Mouse (Mus musculus) midbrain, postnatal 0 days (tissue): ENCODE measurements around the gene Uox. TPM values are rescaled to one million over a fixed set of nuclear protein-coding genes. Genes with fewer than 3 reads are reported as not detected.

ENCODE experiments used
- ATAC-seq: fragments of 200-750 bp; cut with Nextera tagmentation; 2 replicates; pipeline ENCODE4 v1.8.0; 2017; ENCODE audit warnings: moderate number of reproducible peaks, mild to moderate bottlenecking, moderate TSS enrichment, moderate library complexity; ENCODE audit not compliant: low FRiP score
- DNase-seq: peaks from one replicate; pipeline ENCODE4 v3.0.0-alpha.2; 2015; ENCODE audit warnings: low spot score
- H3K27ac ChIP-seq: fragments of 300-500 bp; sonication (generic); 2 replicates; pipeline ENCODE4 v1.5.1; 2014; ENCODE audit warnings: low read depth, mild to moderate bottlenecking, low read length, mixed read lengths
- H3K27me3 ChIP-seq: fragments of 300-500 bp; sonication (generic); 2 replicates; pipeline ENCODE4 v1.6.1; 2014; ENCODE audit warnings: low read length, control low read depth, mixed read lengths; ENCODE audit not compliant: insufficient read depth
- H3K36me3 ChIP-seq: fragments of 300-500 bp; sonication (generic); 2 replicates; pipeline ENCODE4 v1.6.1; 2014; ENCODE audit warnings: low read length, control low read depth, mixed read lengths; ENCODE audit not compliant: insufficient read depth
- H3K4me1 ChIP-seq: fragments of 300-500 bp; sonication (generic); 2 replicates; pipeline ENCODE4 v1.6.1; 2014; ENCODE audit warnings: mild to moderate bottlenecking, control low read depth, antibody characterized with exemption, low read length, mixed read lengths; ENCODE audit not compliant: insufficient read depth
- H3K4me2 ChIP-seq: fragments of 300-500 bp; sonication (generic); 2 replicates; pipeline ENCODE4 v1.6.1; 2014; ENCODE audit warnings: low read depth, mild to moderate bottlenecking, low read length, mixed read lengths; ENCODE audit not compliant: poor library complexity, severe bottlenecking
- H3K4me3 ChIP-seq: fragments of 300-500 bp; sonication (generic); 2 replicates; pipeline ENCODE4 v1.5.1; 2014; ENCODE audit warnings: low read depth, mild to moderate bottlenecking, low read length, moderate library complexity
- H3K9ac ChIP-seq: fragments of 300-500 bp; sonication (generic); replicated peaks from 2 replicates; pipeline ENCODE4 v1.6.1; 2014; ENCODE audit warnings: mild to moderate bottlenecking, low read length, moderate library complexity, mixed read lengths; ENCODE audit not compliant: poor library complexity, severe bottlenecking
- H3K9me3 ChIP-seq: fragments of 300-500 bp; sonication (generic); 2 replicates; pipeline ENCODE4 v1.6.1; 2016; ENCODE audit warnings: low read length, control low read depth
- CTCF ChIP-seq: IDR thresholded peaks from 2 replicates; pipeline ENCODE4 v1.5.1; 2016; ENCODE audit warnings: antibody characterized with exemption, mild to moderate bottlenecking
- WGBS: fragments of 180-500 bp; shearing (Covaris S2); extraction: QIAGEN DNeasy Blood & Tissue Kit; methylation state at CpG from one replicate; pipeline ENCODE4 v1.1.7; 2014; 5-methylcytosine and 5-hydroxymethylcytosine counted together
- polyA plus RNA-seq: library from polyadenylated mRNA; unstranded; fragments of >200 nt; fragmentation: Nextera tagmentation; extraction: Ambion mirVana; gene quantifications from 2 replicates; pipeline ENCODE4 v1.2.1, GENCODE M21; 2015
- total RNA-seq: library from RNA; depleted of rRNA; stranded (reverse); fragments of >200 nt; gene quantifications from 2 replicates; pipeline ENCODE4 v1.2.3, GENCODE M21; 2014; rRNA removed

Uox gene
- total and polyA plus RNA-seq, 2 experiments from 2014 or later, result 0.30 TPM; not detected in 1

GRCm38 (mm10) chr3:146671121-146671520 lies 100.9 kb downstream of the Uox start:
- Histone ChIP-seq H3K9me3 (no peaks in the 10 kb centered on the region), H3K4me1 (no peaks in the 10 kb centered on the region), H3K4me2 (no peak overlapping the region), H3K4me3 (no peak overlapping the region), H3K27ac (no peak overlapping the region), H3K9ac (no peak overlapping the region), H3K27me3 (no peaks in the 10 kb centered on the region), H3K36me3 (no peaks in the 10 kb centered on the region)
- 63% methylated on average over 2 of the region's 2 CpGs for WGBS
- no peak for DNase-seq
- ATAC-seq, result no peak
- no peak for TF ChIP-seq CTCF

DNA sequence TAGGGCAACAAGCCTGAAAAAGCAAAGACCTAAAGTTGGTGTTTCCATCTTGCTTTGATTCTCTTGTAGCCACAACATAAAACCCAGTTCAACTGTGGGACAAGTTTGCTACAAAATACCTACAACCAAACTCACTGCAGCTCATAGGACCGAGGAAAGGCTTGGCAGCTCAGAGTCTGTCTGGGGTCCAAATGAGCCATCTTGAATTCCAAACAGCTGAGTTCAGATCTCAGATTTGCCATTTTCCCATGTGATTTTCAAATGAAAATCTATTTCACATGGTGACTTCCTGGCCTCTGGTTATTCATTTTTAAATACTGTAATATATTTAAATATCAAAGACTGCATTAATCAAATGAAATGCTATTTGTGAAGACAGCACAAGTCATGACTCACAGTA lies 104.9 kb downstream of the Uox start:
- Histone ChIP-seq H3K9me3 (no peaks in the 10 kb centered on the region), H3K27me3 (no peaks in the 10 kb centered on the region), H3K4me2 (no peak overlapping the region), H3K4me1 (no peaks in the 10 kb centered on the region), H3K27ac (no peak overlapping the region), H3K9ac (no peak overlapping the region), H3K36me3 (no peaks in the 10 kb centered on the region), H3K4me3 (no peak overlapping the region)
- no peak for TF ChIP-seq CTCF
- DNase-seq, result no peak
- no peak for ATAC-seq
- WGBS, result 100% methylated on average over 1 of the region's 1 CpGs

DNA sequence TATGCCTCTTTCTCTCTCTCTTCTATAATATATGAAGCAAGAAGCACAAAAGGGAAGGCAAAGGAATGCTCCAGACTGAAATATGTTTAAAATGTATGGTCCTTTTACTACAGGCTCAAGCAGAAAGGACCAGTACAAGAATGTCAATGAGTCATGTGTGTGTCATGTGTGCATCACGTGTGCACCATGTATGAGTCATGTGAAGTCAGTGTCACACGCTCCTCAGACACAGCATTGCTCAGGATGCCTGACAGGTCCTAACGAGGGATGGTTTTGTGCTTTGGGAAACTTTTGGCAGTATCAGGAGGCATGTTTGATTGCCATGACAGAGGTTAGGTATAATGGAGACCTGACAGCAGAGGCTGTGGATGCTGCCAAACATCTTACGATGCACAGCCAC lies 106.0 kb downstream of the Uox start:
- Histone ChIP-seq H3K27ac (no peak overlapping the region), H3K27me3 (no peaks in the 10 kb centered on the region), H3K36me3 (no peaks in the 10 kb centered on the region), H3K4me3 (no peak overlapping the region), H3K4me1 (no peaks in the 10 kb centered on the region), H3K4me2 (no peak overlapping the region), H3K9me3 (no peaks in the 10 kb centered on the region), H3K9ac (no peak overlapping the region)
- 94% methylated on average over 4 of the region's 4 CpGs for WGBS
- DNase-seq (no peak), ATAC-seq (no peak)
- no peak for TF ChIP-seq CTCF

- ATAC-seq (no peak), DNase-seq (no peak)
- H3K27me3 ChIP-seq, result no peaks in the 10 kb centered on the region
- no peaks in the 10 kb centered on the region for H3K9me3 ChIP-seq
- 94% methylated on average over 16 of the region's 16 CpGs for WGBS
- TF ChIP-seq CTCF, result no peak
- no peaks in the 10 kb centered on the region for H3K36me3 ChIP-seq
- no peak overlapping the region for H3K4me3 ChIP-seq
- no peak overlapping the region for H3K4me2 ChIP-seq
- H3K4me1 ChIP-seq, result no peaks in the 10 kb centered on the region
- H3K9ac ChIP-seq, result no peak overlapping the region
- no peak overlapping the region for H3K27ac ChIP-seq
Observed at GRCm38 (mm10) chr3:146679646-146680045, 109.4 kb downstream of the Uox start.

- H3K27ac ChIP-seq, result no peak overlapping the region
- H3K4me2 ChIP-seq, result no peak overlapping the region
- no peak for TF ChIP-seq CTCF
- no peaks in the 10 kb centered on the region for H3K27me3 ChIP-seq
- DNase-seq (no peak), ATAC-seq (no peak)
- no peaks in the 10 kb centered on the region for H3K9me3 ChIP-seq
- WGBS, result 90% methylated on average over 13 of the region's 13 CpGs
- no peaks in the 10 kb centered on the region for H3K4me1 ChIP-seq
- H3K36me3 ChIP-seq, result no peaks in the 10 kb centered on the region
- no peak overlapping the region for H3K9ac ChIP-seq
- H3K4me3 ChIP-seq, result no peak overlapping the region
Observed at GRCm38 (mm10) chr3:146680625-146681024, 110.4 kb downstream of the Uox start.

GRCm38 (mm10) chr3:146681696-146682095 lies 111.5 kb downstream of the Uox start:
- no peaks in the 10 kb centered on the region for H3K4me1 ChIP-seq
- 51% methylated on average over 8 of the region's 8 CpGs for WGBS
- no peaks in the 10 kb centered on the region for H3K36me3 ChIP-seq
- no peak for ATAC-seq
- no peak for DNase-seq
- H3K27ac ChIP-seq, result no peak overlapping the region
- H3K4me2 ChIP-seq, result peak overlapping the region; percentile 48
- no peaks in the 10 kb centered on the region for H3K27me3 ChIP-seq
- H3K9me3 ChIP-seq, result no peaks in the 10 kb centered on the region
- 0 out of 2 replicates have a peak overlapping the region, but pooled peaks have one; percentile 24 for H3K9ac ChIP-seq
- H3K4me3 ChIP-seq, result peak overlapping the region; percentile 30; the same call in 1 of the 2 replicates
- no peak for TF ChIP-seq CTCF

Other genes with a start within 250 kb of the Uox start
- 26.3 and 32.7 TPM in 2 replicates for gene Ssx2ip, start 165.8 kb upstream of the Uox start, total RNA-seq
- 19.4 and 19.8 TPM in 2 replicates for gene Ssx2ip, start 165.8 kb upstream of the Uox start, polyA plus RNA-seq
- 6.3 and 6.7 TPM in 2 replicates for gene Ctbs, start 120.6 kb upstream of the Uox start, total RNA-seq
- 4.3 and 4.7 TPM in 2 replicates for gene Ctbs, start 120.6 kb upstream of the Uox start, polyA plus RNA-seq
- gene Spata1, start 70.7 kb upstream of the Uox start, total RNA-seq, result 0.71 and 2.4 TPM in 2 replicates
- gene Spata1, start 70.7 kb upstream of the Uox start, polyA plus RNA-seq, result 3.0 and 3.1 TPM in 2 replicates
- gene Gng5, start 70.6 kb upstream of the Uox start, total RNA-seq, result 67.5 and 85.1 TPM in 2 replicates
- 244 and 247 TPM in 2 replicates for gene Gng5, start 70.6 kb upstream of the Uox start, polyA plus RNA-seq
- gene Rpf1, start 49.0 kb upstream of the Uox start, total RNA-seq, result 22.0 and 31.7 TPM in 2 replicates
- gene Rpf1, start 49.0 kb upstream of the Uox start, polyA plus RNA-seq, result 24.7 and 26.2 TPM in 2 replicates
- gene Dnase2b, start 45.2 kb downstream of the Uox start, total RNA-seq, result not detected in 2 replicates
- not detected in 2 replicates for gene Dnase2b, start 45.2 kb downstream of the Uox start, polyA plus RNA-seq
- gene 4930503B20Rik, start 80.9 kb downstream of the Uox start, total RNA-seq, result not detected in 2 replicates
- not detected in 2 replicates for gene 4930503B20Rik, start 80.9 kb downstream of the Uox start, polyA plus RNA-seq
- 0.16 and 0.99 TPM in 2 replicates for gene Samd13, start 115.2 kb downstream of the Uox start, total RNA-seq
- gene Samd13, start 115.2 kb downstream of the Uox start, polyA plus RNA-seq, result 0.23 and 0.31 TPM in 2 replicates
- 311 and 350 TPM in 2 replicates for gene Prkacb, start 242.6 kb downstream of the Uox start, total RNA-seq
- 220 and 221 TPM in 2 replicates for gene Prkacb, start 242.6 kb downstream of the Uox start, polyA plus RNA-seq